Mouse (Mus musculus): ENCODE results near the gene Acot2.
"Not testable (repeated sequence)": the region's sequence is repeated elsewhere in the genome, so short reads cannot be mapped to it uniquely, and the experiment has no call there.

Acot2 gene

GRCm38 (mm10) chr12:83987583-83988441 is at the start of gene Acot2:
Gene Acot2, plus strand, starts transcription at chr12:83987861.
- DNase-seq (ENCODE audit: extremely low read depth, low read depth, low spot score), result no peak

DNA sequence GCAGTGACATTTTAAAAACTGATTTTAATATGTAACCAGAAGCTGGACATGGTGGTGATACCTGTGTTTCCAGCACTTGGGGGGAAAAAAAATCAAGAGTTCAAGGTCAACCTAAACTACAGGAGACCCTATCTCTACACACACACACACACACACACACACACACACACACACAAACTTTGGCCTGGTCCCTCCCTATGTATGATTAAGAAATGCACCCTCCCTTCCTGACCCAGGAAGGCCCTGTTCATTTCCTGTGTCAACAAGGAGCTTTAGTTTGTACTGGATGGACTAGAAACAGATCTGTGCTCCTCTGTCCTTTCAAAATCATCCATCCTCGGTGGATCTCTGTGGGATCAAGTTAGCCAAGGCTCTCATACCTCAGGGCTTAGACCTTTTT is 49.1 kb upstream of the Acot2 start:
- DNase-seq (ENCODE audit: extremely low read depth, low read depth, low spot score), result not testable (repeated sequence)

GRCm38 (mm10) chr12:83939332-83939731 is 48.3 kb upstream of the Acot2 start:
- no peak for DNase-seq (ENCODE audit: extremely low read depth, low read depth, low spot score)

DNA sequence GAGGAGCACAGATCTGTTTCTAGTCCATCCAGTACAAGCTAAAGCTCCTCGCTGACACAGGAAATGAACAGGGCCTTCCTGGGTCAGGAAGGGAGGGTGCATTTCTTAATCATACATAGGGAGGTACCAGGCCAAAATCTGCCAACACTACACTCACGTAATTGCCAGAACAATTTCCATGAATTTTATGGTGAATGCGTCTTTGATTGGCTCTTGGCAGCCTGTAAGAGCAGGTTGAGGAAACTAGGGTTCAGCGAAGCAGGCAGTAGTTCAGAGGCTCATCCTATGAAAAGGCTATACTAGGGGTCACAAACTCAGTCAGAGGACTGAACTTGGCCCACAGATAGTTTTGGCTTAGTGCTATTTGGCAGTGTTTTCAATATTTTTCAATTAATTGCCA is 47.6 kb upstream of the Acot2 start:
- DNase-seq (ENCODE audit: extremely low read depth, low read depth, low spot score), result no peak

DNA sequence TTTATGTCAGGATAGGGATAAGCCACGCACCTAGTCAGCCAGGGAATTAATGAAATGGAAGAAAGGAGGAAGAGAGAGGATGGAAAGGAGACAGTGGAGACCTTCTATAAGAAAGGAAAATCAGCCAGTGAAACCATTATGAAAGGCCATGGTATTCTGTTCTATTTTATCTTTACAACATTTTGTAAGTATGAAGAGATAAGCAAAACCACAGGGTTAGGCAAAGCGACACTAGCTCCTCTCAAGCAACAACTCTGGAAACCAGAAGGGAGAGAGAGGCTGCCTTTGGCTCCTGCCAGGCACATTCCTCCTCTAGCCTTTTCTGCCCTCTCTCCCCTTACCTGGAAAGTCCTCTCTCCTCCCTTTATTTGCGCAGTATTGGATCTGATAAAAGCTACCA is 45.7 kb upstream of the Acot2 start:
- no peak for DNase-seq (ENCODE audit: extremely low read depth, low read depth, low spot score)

- no peak for DNase-seq (ENCODE audit: extremely low read depth, low read depth, low spot score)
These were observed 40.3 kb upstream of the Acot2 start for GRCm38 (mm10) chr12:83947260-83947811.

GRCm38 (mm10) chr12:83949043-83949442 is 38.6 kb upstream of the Acot2 start:
- no peak for DNase-seq (ENCODE audit: extremely low read depth, low read depth, low spot score)

DNA sequence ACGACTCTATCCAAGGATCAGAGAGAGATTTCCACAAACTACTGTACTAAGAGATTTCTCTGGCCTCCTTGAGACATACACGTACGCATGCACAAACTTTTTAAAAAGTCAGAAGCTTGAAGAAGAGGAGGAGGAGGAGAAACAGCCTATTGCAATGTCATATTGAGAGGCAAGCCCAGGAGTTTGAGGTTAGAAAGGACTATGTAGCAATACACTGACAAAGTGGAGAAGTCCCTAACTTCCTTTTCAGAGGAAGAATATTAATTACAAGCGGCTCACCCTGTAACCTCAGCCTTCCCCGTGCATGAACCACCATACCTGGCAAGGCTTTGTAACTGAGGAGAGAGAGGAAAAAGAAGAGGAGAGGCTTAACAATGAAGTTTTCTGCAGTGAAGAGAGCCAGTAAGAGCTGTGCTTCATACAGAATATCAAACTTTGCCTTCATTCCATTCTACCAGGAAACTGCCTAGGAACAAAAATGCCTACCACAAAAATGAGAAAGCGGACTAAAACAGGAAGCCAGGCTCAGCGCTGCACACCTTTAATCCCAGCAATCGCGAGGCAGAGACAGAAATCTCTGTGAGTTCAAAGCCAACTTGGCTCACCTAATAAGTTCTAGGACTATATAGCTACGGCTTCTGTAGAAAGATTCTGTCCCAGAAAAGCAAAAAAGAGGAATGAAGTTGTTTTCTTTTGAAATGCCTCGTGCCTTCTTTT is 37.7 kb upstream of the Acot2 start:
- no peak for DNase-seq (ENCODE audit: extremely low read depth, low read depth, low spot score)

DNA sequence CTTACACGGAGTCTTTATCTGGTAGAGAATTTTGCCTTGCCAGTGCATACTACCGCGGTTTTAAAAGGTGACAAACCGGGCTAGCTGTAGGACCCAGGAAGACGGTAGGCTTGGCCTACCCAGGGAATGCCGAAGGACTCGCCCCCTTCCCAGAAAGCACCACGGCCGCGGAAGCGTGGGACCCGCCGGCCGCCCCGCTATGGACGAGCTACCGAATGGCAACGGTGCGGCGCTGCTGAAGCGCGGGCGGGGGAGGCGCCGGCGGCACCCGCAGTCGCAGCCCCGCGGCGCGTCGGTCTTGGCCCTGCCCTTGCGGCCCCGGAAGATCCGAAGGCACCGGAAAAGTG is 37.2 kb upstream of the Acot2 start, which contains the start of gene Riox1:
Gene Riox1, plus strand, starts transcription at position 116 of the 347 bp plus-strand sequence.
- DNase-seq (ENCODE audit: extremely low read depth, low read depth, low spot score), result no peak

DNA sequence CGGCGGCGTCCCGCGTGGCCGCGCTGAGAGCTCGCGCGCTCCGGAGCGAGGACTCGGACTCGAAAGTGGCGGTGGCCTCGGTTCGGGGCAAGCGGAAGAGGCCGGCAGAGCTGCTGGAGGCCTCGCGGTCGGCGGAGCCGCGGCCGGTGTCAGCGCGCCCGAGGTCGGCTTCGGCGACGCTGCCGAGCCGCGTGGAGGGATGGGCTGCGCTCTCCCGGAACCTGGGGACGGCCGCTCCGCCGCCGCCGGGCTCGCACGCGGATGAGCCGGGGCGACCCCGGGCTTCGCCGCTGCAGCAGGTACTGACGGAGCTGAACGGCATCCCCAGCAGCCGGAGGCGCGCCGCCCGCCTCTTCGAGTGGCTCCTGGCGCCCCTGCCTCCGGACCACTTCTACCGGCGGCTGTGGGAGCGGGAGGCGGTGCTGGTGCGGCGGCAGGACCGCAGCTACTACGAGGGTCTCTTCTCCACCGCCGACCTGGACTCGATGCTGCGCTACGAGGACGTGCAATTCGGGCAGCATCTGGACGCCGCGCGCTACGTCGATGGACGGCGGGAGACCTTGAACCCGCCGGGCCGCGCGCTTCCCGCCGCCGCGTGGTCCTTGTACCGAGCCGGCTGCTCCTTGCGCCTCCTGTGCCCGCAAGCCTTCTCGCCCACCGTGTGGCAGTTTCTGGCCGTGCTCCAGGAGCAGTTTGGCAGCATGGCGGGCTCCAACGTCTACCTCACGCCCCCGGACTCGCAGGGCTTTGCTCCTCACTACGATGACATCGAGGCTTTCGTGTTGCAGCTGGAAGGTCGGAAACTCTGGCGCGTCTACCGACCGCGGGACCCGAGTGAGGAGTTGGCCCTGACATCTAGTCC is 36.6 kb upstream of the Acot2 start:
- DNase-seq (ENCODE audit: extremely low read depth, low read depth, low spot score), result no peak

DNA sequence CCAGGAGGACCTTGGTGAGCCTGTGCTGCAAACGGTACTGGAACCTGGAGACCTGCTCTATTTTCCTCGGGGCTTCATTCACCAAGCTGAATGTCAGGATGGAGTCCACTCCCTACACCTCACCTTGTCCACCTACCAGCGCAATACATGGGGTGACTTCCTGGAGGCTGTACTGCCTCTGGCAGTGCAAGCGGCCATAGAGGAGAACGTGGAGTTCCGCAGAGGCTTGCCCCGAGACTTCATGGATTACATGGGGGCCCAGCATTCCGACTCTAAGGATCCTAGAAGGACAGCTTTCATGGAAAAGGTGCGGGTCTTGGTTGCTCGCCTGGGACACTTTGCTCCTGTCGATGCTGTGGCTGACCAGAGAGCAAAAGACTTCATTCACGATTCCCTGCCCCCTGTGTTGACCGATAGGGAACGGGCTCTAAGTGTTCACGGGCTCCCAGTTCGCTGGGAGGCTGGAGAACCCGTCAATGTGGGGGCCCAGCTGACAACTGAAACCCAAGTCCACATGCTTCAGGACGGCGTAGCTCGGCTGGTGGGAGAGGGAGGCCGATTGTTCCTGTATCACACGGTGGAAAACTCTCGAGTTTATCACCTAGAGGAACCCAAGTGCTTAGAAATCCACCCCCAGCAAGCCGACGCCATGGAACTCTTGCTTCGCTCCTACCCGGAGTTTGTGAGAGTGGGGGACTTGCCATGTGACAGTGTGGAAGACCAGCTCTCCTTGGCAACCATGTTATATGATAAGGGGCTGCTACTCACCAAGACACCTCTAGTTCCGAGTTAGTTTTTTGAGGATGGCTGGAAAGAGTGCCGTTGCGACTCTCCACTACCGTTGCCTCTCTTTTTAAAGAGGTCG is 35.7 kb upstream of the Acot2 start:
- no peak for DNase-seq (ENCODE audit: extremely low read depth, low read depth, low spot score)

DNA sequence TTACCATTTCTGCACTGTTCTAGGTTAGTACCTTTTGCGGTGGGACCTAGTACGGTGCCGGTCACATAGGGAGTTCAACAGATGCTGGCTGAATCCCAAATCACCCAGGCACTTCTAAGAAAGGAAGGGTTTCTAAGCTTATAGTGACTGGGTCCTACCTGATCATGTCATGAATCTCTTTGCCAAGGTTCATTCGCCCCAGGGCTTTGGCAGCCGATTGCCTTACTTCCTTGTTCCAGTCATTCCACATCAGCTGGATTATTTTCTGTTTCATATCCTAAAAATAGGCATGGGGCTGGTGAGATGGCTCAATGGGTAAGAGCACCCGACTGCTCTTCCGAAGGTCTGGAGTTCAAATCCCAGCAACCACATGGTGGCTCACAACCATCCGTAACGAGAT is 29.4 kb upstream of the Acot2 start:
- DNase-seq (ENCODE audit: extremely low read depth, low read depth, low spot score), result peak; percentile 65

- no peak for DNase-seq (ENCODE audit: extremely low read depth, low read depth, low spot score)
These were observed 22.4 kb upstream of the Acot2 start for GRCm38 (mm10) chr12:83965235-83965634.

GRCm38 (mm10) chr12:83972117-83972516 is 15.5 kb upstream of the Acot2 start:
- no peak for DNase-seq (ENCODE audit: extremely low read depth, low read depth, low spot score)

GRCm38 (mm10) chr12:83978862-83979261 is 8.8 kb upstream of the Acot2 start:
- no peak for DNase-seq (ENCODE audit: extremely low read depth, low read depth, low spot score)

DNA sequence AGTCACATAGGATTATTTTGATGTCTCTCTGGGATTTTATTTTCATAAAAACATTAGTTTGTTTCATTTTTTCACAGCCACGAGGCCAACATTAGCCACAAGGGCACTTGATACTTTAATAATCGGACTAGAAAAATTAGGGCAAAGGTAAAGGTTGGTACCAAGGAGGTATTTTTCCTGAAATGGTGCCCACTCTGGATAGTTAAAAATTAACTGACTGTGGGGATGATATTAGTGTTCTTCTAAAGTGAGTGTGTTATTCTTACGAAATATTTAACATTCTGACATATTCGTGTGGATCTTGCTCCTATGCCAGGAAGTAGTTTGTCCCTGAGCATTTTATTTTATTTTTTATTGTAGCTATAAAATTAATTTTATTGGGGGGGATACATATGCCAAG is 6.0 kb upstream of the Acot2 start:
- no peak for DNase-seq (ENCODE audit: extremely low read depth, low read depth, low spot score)

DNA sequence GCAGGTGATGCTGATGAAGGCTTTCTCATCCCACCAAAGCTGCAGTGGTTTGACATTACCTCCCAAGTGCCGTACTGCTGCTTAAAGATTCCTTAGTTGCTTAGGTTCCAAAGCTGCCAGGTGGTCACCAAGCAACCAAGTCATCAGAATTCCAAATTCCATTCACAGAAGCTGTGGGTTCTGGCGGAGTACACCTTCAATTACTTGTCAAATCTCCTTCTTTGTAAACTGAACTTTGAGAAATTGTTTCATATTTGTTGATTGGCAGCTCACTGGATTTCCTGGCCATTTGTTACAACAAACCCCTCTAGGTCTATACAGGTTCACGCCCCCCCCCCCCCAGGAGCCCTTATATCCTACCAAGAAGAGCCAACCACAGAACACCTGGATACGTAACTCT is 2.9 kb upstream of the Acot2 start, which contains the start of gene Heatr4:
Gene Heatr4, minus strand, starts transcription at position 101 of the 400 bp plus-strand sequence.
- no peak for DNase-seq (ENCODE audit: extremely low read depth, low read depth, low spot score)

DNA sequence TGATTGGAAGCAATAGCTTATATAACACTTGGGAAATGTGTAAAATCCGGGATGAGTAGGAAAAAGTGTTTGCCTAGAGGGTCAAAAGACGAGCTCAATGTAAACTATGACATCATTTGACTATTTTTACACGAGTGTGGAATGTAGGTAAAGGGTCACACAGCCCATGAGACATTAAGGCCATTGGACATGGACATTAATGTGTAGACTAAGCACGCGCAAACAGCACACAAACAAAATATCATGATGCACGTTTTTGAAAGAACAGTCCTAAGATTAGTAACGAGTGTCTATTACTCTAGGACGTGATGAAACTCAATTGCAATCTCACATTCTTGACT is 449 bp upstream of the Acot2 start:
- no peak for DNase-seq (ENCODE audit: extremely low read depth, low read depth, low spot score)

GRCm38 (mm10) chr12:83988483-83988882 is 822 bp downstream of the Acot2 start:
- no peak for DNase-seq (ENCODE audit: extremely low read depth, low read depth, low spot score)

GRCm38 (mm10) chr12:83989378-83989777 is 1.7 kb downstream of the Acot2 start:
- no peak for DNase-seq (ENCODE audit: extremely low read depth, low read depth, low spot score)

Data from fat pad, adult 2 months (tissue).